Comparison of ENCODE assay signal across 9 mouse cellular contexts in the genomic region with DNA sequence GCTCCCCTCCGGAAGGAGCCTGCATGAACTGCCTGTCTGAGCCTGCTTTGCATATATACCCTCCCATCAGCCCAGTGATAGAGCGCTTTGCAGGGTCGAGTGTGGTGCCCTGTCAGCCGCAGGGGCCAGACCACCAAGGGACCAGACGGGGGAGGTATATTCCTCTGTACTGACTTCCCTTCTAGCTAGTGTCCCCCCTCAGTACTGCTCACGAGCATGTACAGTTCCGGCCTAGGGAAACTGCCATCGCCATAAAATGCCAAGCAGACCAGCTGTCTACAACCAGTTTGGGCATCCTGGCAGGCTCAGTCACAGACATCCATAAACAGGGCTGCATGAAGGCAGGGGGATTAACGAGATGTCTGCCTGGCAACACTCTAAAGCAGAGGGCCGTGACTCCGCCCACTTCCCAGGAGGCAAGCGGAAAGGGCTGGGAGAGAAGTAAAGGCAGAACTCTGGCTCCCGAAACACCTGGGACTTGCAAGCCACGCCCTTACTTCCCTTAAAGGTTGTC.
A peak's percentile ranks its signal among the peaks of the same experiment; 100 is the strongest.
DNase-seq lines count a peak whose midpoint lies in the region; ATAC-seq lines count a peak whose summit lies in the region.
"Had no signal": no experiment of that assay in that cellular context is flagged by ENCODE, and none has a peak within 500 bp of the region (broad histone marks: within the 10 kb centered on the region; RNA-seq: fewer than 3 reads in every experiment).

No protein-coding gene starts in this region.

- 2% methylated on average over 14 of the region's 14 CpGs for WGBS in hindbrain, embryonic 12.5 days
- under 1% methylated on average over 14 of the region's 14 CpGs for WGBS in midbrain, embryonic 13.5 days

- peak; percentile 85 for ATAC-seq in hindbrain, embryonic 12.5 days (ENCODE audit: low FRiP score)
- peak; percentile 89 for ATAC-seq in midbrain, embryonic 13.5 days
- ATAC-seq in activated CD4-positive, CD25-positive, alpha-beta regulatory T cell, adult 4 months, result no peak

- H3K27me3 ChIP-seq in hindbrain, embryonic 12.5 days, result no peaks in the 10 kb centered on the region
- 0 out of 2 replicates have a peak, but pooled peaks cover 5% of the 10 kb centered on the region for H3K27me3 ChIP-seq in midbrain, embryonic 13.5 days

- H3K4me1 ChIP-seq in hindbrain, embryonic 12.5 days, result peaks cover 14% of the 10 kb centered on the region
- H3K4me1 ChIP-seq in midbrain, embryonic 13.5 days (replicated peaks), result peaks cover 13% of the 10 kb centered on the region

- DNase-seq in layer of hippocampus, postnatal 14 days (ENCODE audit: low spot score in 2 of 2), result peak; percentile 29 to 30
- no peak for DNase-seq in layer of hippocampus, adult 9-10 months (ENCODE audit: low spot score)
- DNase-seq in embryo, embryonic 9.5 days (ENCODE audit: extremely low spot score), result peak; percentile 62
- no peak for DNase-seq in thymus, postnatal 10 days (ENCODE audit: low spot score in 2 of 2)
- no peak for DNase-seq in left cerebral cortex, postnatal 25 days (ENCODE audit: low spot score in 2 of 2)

- H3K36me3 ChIP-seq in hindbrain, embryonic 12.5 days, result no peaks in the 10 kb centered on the region
- H3K36me3 ChIP-seq in midbrain, embryonic 13.5 days, result no peaks in the 10 kb centered on the region

- H3K4me2 ChIP-seq in hindbrain, embryonic 12.5 days (replicated peaks), result peak overlapping the region; percentile 57
- H3K4me2 ChIP-seq in midbrain, embryonic 13.5 days (replicated peaks), result peak overlapping the region; percentile 54

- intact Hi-C loops in left cerebral cortex, postnatal 25 days (cut with DNase I), result no loop called here

- H3K9ac ChIP-seq in hindbrain, embryonic 12.5 days, result peak overlapping the region; percentile 15
- peak overlapping the region; percentile 36 for H3K9ac ChIP-seq in midbrain, embryonic 13.5 days (replicated peaks)

- H3K27ac ChIP-seq in hindbrain, embryonic 12.5 days, result peak overlapping the region; percentile 40
- H3K27ac ChIP-seq in midbrain, embryonic 13.5 days, result peak overlapping the region; percentile 51

- H3K9me3 ChIP-seq in hindbrain, embryonic 12.5 days (replicated peaks), result no peaks in the 10 kb centered on the region
- H3K9me3 ChIP-seq in midbrain, embryonic 13.5 days, result no peaks in the 10 kb centered on the region

- peak overlapping the region; percentile 25 for H3K4me3 ChIP-seq in hindbrain, embryonic 12.5 days
- H3K4me3 ChIP-seq in midbrain, embryonic 13.5 days (replicated peaks), result peak overlapping the region; percentile 28
- H3K4me3 ChIP-seq: myocyte had no signal

Comparison
In these comparisons a context has a peak if more than half of its experiments do, and no peak if none do; other contexts are left out.
1. DNase-seq: peak in layer of hippocampus, postnatal 14 days (2 of 2) and embryo, embryonic 9.5 days (single experiment); none in layer of hippocampus, adult 9-10 months (single experiment), thymus, postnatal 10 days (0 of 2) and left cerebral cortex, postnatal 25 days (0 of 2).